Mouse (Mus musculus) embryonic stem cell, embryonic (primary cell): ENCODE results near the gene Ankmy2.

ENCODE experiments used
- CTCF ChIA-PET, 4 experiments: fragments of 300-600 bp in 2 of 4; fragments of 350-600 bp in 2 of 4; sonication (Branson Sonifier 250); formaldehyde crosslinking; loops; one replicate each; lab custom pipeline; 2022; ENCODE audit warnings: inconsistent platforms in 2 of 4; lab: Charles Lee
- POLR2A ChIA-PET, 4 experiments: fragments of 300-600 bp in 2 of 4; fragments of 350-600 bp in 2 of 4; sonication (Branson Sonifier 250); formaldehyde crosslinking; loops; one replicate each; lab custom pipeline; 2022; ENCODE audit warnings: antibody characterized with exemption in 4 of 4, inconsistent platforms in 1 of 4; lab: Charles Lee

Ankmy2 gene

GRCm38 (mm10) chr12:36207072-36207799, 50.3 kb downstream of the Ankmy2 start:
- CTCF ChIA-PET: interaction anchor here in 3 of 4 experiments (0.7 kb wide), 3 partner anchors 277 to 463 kb away, joined by 3 to 8 read pairs (median 7); no protein-coding TSS in a partner anchor

GRCm38 (mm10) chr12:36207800-36208148, 50.9 kb downstream of the Ankmy2 start:
- CTCF ChIA-PET: interaction anchor here in 2 of 4 experiments (0.7 kb wide), 3 partner anchors 277 to 463 kb away, joined by 3 to 7 read pairs (median 4); no protein-coding TSS in a partner anchor
- POLR2A ChIA-PET: interaction anchor here in 2 of 4 experiments (0.7 to 2.2 kb wide), 4 partner anchors 9 to 1278 kb away, joined by 3 to 7 read pairs (median 4); partner anchors contain the start of gene Bzw2 (in 1 of the 2)

More at GRCm38 (mm10) chr12:36207072-36207799, 50.3 kb downstream of the Ankmy2 start:
- POLR2A ChIA-PET: interaction anchor here in 3 of 4 experiments (0.6 to 2.2 kb wide), 5 partner anchors 9 to 120 kb away, joined by 3 to 7 read pairs (median 4); partner anchors contain the start of gene Bzw2 (in 1 of the 3)

GRCm38 (mm10) chr12:36208456-36208855, 51.5 kb downstream of the Ankmy2 start:
- ChIA-PET CTCF (interaction anchor here in 1 of 4 experiments (0.7 kb wide), 2 partner anchors 14 to 460 kb away, joined by 3 to 4 read pairs; no protein-coding TSS in a partner anchor), POLR2A (interaction anchor here in 2 of 4 experiments (0.7 to 2.2 kb wide), 4 partner anchors 10 to 1277 kb away, joined by 3 to 6 read pairs (median 4); no protein-coding TSS in a partner anchor)

- ChIA-PET CTCF (no interaction called here), POLR2A (interaction anchor here in 1 of 4 experiments (0.6 kb wide), 1 partner anchor 190 kb away, joined by 3 read pairs; no protein-coding TSS in a partner anchor)
These were observed 53.2 kb downstream of the Ankmy2 start for GRCm38 (mm10) chr12:36210096-36210495.

GRCm38 (mm10) chr12:36214389-36215148, 57.7 kb downstream of the Ankmy2 start:
- ChIA-PET POLR2A (no interaction called here), CTCF (interaction anchor here in 1 of 4 experiments (1.0 to 1.3 kb wide), 3 partner anchors 33 to 456 kb away, joined by 3 read pairs; no protein-coding TSS in a partner anchor)

GRCm38 (mm10) chr12:36215149-36215480, 58.2 kb downstream of the Ankmy2 start:
- ChIA-PET CTCF (interaction anchor here in 1 of 4 experiments (0.6 to 1.3 kb wide), 4 partner anchors 33 to 578 kb away, joined by 3 read pairs; no protein-coding TSS in a partner anchor), POLR2A (no interaction called here)

- CTCF ChIA-PET: interaction anchor here in 2 of 4 experiments (0.5 to 0.7 kb wide), 3 partner anchors 76 to 181 kb away, joined by 3 to 7 read pairs (median 5); no protein-coding TSS in a partner anchor
- POLR2A ChIA-PET: no interaction called here
These were observed 59.3 kb downstream of the Ankmy2 start for GRCm38 (mm10) chr12:36216230-36216629.

GRCm38 (mm10) chr12:36216905-36217304, 60.0 kb downstream of the Ankmy2 start:
- CTCF ChIA-PET: interaction anchor here in 1 of 4 experiments (0.6 to 0.7 kb wide), 2 partner anchors 18 to 461 kb away, joined by 4 read pairs; no protein-coding TSS in a partner anchor

GRCm38 (mm10) chr12:36224392-36224791, 67.5 kb downstream of the Ankmy2 start:
- CTCF ChIA-PET: no interaction called here
- POLR2A ChIA-PET: interaction anchor here in 2 of 4 experiments (0.5 to 0.6 kb wide), 2 partner anchors 21 to 701 kb away, joined by 3 to 4 read pairs; no protein-coding TSS in a partner anchor

More at GRCm38 (mm10) chr12:36216905-36217304, 60.0 kb downstream of the Ankmy2 start:
- POLR2A ChIA-PET: no interaction called here

- ChIA-PET CTCF (no interaction called here), POLR2A (interaction anchor here in 1 of 4 experiments (1.7 kb wide), 1 partner anchor 74 kb away, joined by 4 read pairs; the partner anchor contains the start of gene Ankmy2)
These were observed 74.5 kb downstream of the Ankmy2 start for GRCm38 (mm10) chr12:36231386-36231785.

- ChIA-PET CTCF (no interaction called here), POLR2A (no interaction called here)
These were observed 84.3 kb downstream of the Ankmy2 start for GRCm38 (mm10) chr12:36241171-36241570.
